Mouse (Mus musculus) lung, embryonic 14.5 days (tissue): ENCODE results near the gene Evi5. TPM values are rescaled to one million over a fixed set of nuclear protein-coding genes. Genes with fewer than 3 reads are reported as not detected.

ENCODE experiments used
- ATAC-seq: fragments of 200-750 bp; cut with Nextera tagmentation; 2 replicates; pipeline ENCODE4 v1.8.0; 2017; ENCODE audit warnings: mild to moderate bottlenecking, moderate TSS enrichment, moderate library complexity; ENCODE audit not compliant: insufficient read depth
- DNase-seq: peaks from one replicate; pipeline ENCODE4 v3.0.0-alpha.2; 2015
- H3K27ac ChIP-seq: fragments of 300-500 bp; sonication (generic); 2 replicates; pipeline ENCODE4 v1.5.1; 2014; ENCODE audit warnings: low read depth, mild to moderate bottlenecking, moderate library complexity
- H3K27me3 ChIP-seq: fragments of 300-500 bp; sonication (generic); 2 replicates; pipeline ENCODE4 v1.6.1; 2014; ENCODE audit warnings: low read length, control low read depth; ENCODE audit not compliant: insufficient read depth
- H3K36me3 ChIP-seq: fragments of 300-500 bp; sonication (generic); 2 replicates; pipeline ENCODE4 v1.6.1; 2014; ENCODE audit warnings: control low read depth; ENCODE audit not compliant: insufficient read depth
- H3K4me1 ChIP-seq: fragments of 300-500 bp; sonication (generic); 2 replicates; pipeline ENCODE4 v1.6.1; 2014; ENCODE audit warnings: antibody characterized with exemption, control low read depth; ENCODE audit not compliant: insufficient read depth
- H3K4me2 ChIP-seq: fragments of 300-500 bp; sonication (generic); 2 replicates; pipeline ENCODE4 v1.6.1; 2014; ENCODE audit warnings: mild to moderate bottlenecking
- H3K4me3 ChIP-seq: fragments of 300-500 bp; sonication (generic); 2 replicates; pipeline ENCODE4 v1.5.1; 2014; ENCODE audit warnings: low read depth, low read length
- H3K9ac ChIP-seq: fragments of 300-500 bp; sonication (generic); 2 replicates; pipeline ENCODE4 v1.6.1; 2014
- H3K9me3 ChIP-seq: fragments of 300-500 bp; sonication (generic); 2 replicates; pipeline ENCODE4 v1.6.1; 2016; ENCODE audit warnings: low read depth, low read length, control low read depth
- CTCF ChIP-seq: IDR thresholded peaks from 2 replicates; pipeline ENCODE4 v1.5.1; 2016; ENCODE audit warnings: antibody characterized with exemption, low read depth
- WGBS: fragments of 180-500 bp; shearing (Covaris S2); extraction: QIAGEN DNeasy Blood & Tissue Kit; methylation state at CpG from one replicate; pipeline ENCODE4 v1.1.7; 2014; 5-methylcytosine and 5-hydroxymethylcytosine counted together
- polyA plus RNA-seq: library from polyadenylated mRNA; unstranded; fragments of >200 nt; fragmentation: Nextera tagmentation; extraction: Ambion mirVana; gene quantifications from 2 replicates; pipeline ENCODE4 v1.2.1, GENCODE M21; 2014

Gene Evi5
- polyA plus RNA-seq, 1 experiment from 2014 or later, result 60.7 TPM

GRCm38 (mm10) chr5:107802621-107803020, 72.3 kb downstream of the Evi5 start:
- peaks cover 10% of the 10 kb centered on the region for H3K36me3 ChIP-seq
- ATAC-seq (no peak), DNase-seq (no peak)
- no peak overlapping the region for H3K27ac ChIP-seq
- no peak for TF ChIP-seq CTCF
- no peak overlapping the region for H3K4me3 ChIP-seq
- H3K4me1 ChIP-seq, result no peaks in the 10 kb centered on the region
- no peaks in the 10 kb centered on the region for H3K27me3 ChIP-seq
- H3K4me2 ChIP-seq, result no peak overlapping the region
- H3K9ac ChIP-seq, result no peak overlapping the region
- no peaks in the 10 kb centered on the region for H3K9me3 ChIP-seq

- H3K9ac ChIP-seq, result no peak overlapping the region
- H3K27ac ChIP-seq, result no peak overlapping the region
- TF ChIP-seq CTCF, result no peak
- no peaks in the 10 kb centered on the region for H3K4me1 ChIP-seq
- DNase-seq (no peak), ATAC-seq (no peak)
- H3K36me3 ChIP-seq, result peaks cover 20% of the 10 kb centered on the region
- H3K27me3 ChIP-seq, result no peaks in the 10 kb centered on the region
- H3K4me3 ChIP-seq, result no peak overlapping the region
- H3K4me2 ChIP-seq, result no peak overlapping the region
- WGBS, result 81% methylated on average over 2 of the region's 2 CpGs
- no peaks in the 10 kb centered on the region for H3K9me3 ChIP-seq
Observed at GRCm38 (mm10) chr5:107801234-107801633, 73.7 kb downstream of the Evi5 start.

GRCm38 (mm10) chr5:107798290-107798689, 76.6 kb downstream of the Evi5 start:
- Histone ChIP-seq H3K36me3 (peaks cover 27% of the 10 kb centered on the region), H3K9me3 (no peaks in the 10 kb centered on the region), H3K9ac (no peak overlapping the region), H3K4me2 (no peak overlapping the region), H3K27me3 (no peaks in the 10 kb centered on the region), H3K4me1 (0 out of 2 replicates have a peak, but pooled peaks cover 2% of the 10 kb centered on the region), H3K4me3 (no peak overlapping the region), H3K27ac (no peak overlapping the region)
- TF ChIP-seq CTCF, result no peak
- ATAC-seq (no peak), DNase-seq (no peak)
- WGBS, result 89% methylated on average over 6 of the region's 6 CpGs

GRCm38 (mm10) chr5:107793927-107794326, 81.0 kb downstream of the Evi5 start:
- no peak overlapping the region for H3K9ac ChIP-seq
- 0 out of 2 replicates have a peak, but pooled peaks cover 2% of the 10 kb centered on the region for H3K4me1 ChIP-seq
- TF ChIP-seq CTCF, result peak; percentile 55
- ATAC-seq (no peak; the same call in 1 of the 2 replicates), DNase-seq (peak; percentile 62)
- H3K27ac ChIP-seq, result no peak overlapping the region
- no peaks in the 10 kb centered on the region for H3K9me3 ChIP-seq
- H3K36me3 ChIP-seq, result peaks cover 22% of the 10 kb centered on the region
- H3K4me2 ChIP-seq, result no peak overlapping the region
- no peak overlapping the region for H3K4me3 ChIP-seq
- H3K27me3 ChIP-seq, result no peaks in the 10 kb centered on the region
- WGBS, result 17% methylated on average over 2 of the region's 2 CpGs

- no peak overlapping the region for H3K4me2 ChIP-seq
- ATAC-seq (peak; percentile 86; the same call in 1 of the 2 replicates), DNase-seq (peak; percentile 73)
- no peak for TF ChIP-seq CTCF
- 12% methylated on average over 3 of the region's 3 CpGs for WGBS
- H3K36me3 ChIP-seq, result peaks cover 22% of the 10 kb centered on the region
- no peaks in the 10 kb centered on the region for H3K9me3 ChIP-seq
- H3K4me1 ChIP-seq, result 0 out of 2 replicates have a peak, but pooled peaks cover 2% of the 10 kb centered on the region
- H3K27ac ChIP-seq, result no peak overlapping the region
- H3K27me3 ChIP-seq, result no peaks in the 10 kb centered on the region
- no peak overlapping the region for H3K9ac ChIP-seq
- no peak overlapping the region for H3K4me3 ChIP-seq
Observed at GRCm38 (mm10) chr5:107793258-107793657, 81.6 kb downstream of the Evi5 start.

- 95% methylated on average over 3 of the region's 3 CpGs for WGBS
- TF ChIP-seq CTCF, result no peak
- H3K4me1 ChIP-seq, result 0 out of 2 replicates have a peak, but pooled peaks cover 2% of the 10 kb centered on the region
- H3K36me3 ChIP-seq, result peaks cover 21% of the 10 kb centered on the region
- H3K4me2 ChIP-seq, result no peak overlapping the region
- no peaks in the 10 kb centered on the region for H3K27me3 ChIP-seq
- H3K9me3 ChIP-seq, result no peaks in the 10 kb centered on the region
- no peak overlapping the region for H3K27ac ChIP-seq
- DNase-seq (no peak), ATAC-seq (no peak)
- H3K4me3 ChIP-seq, result no peak overlapping the region
- H3K9ac ChIP-seq, result no peak overlapping the region
Observed at GRCm38 (mm10) chr5:107792516-107792915, 82.4 kb downstream of the Evi5 start.

- ATAC-seq (no peak), DNase-seq (no peak)
- Histone ChIP-seq H3K9me3 (no peaks in the 10 kb centered on the region), H3K9ac (no peak overlapping the region), H3K27ac (no peak overlapping the region), H3K27me3 (no peaks in the 10 kb centered on the region), H3K4me1 (0 out of 2 replicates have a peak, but pooled peaks cover 2% of the 10 kb centered on the region), H3K36me3 (peaks cover 18% of the 10 kb centered on the region; the same call in 1 of the 2 replicates), H3K4me2 (no peak overlapping the region), H3K4me3 (no peak overlapping the region)
- TF ChIP-seq CTCF, result no peak
- 82% methylated on average over 2 of the region's 2 CpGs for WGBS
Observed at GRCm38 (mm10) chr5:107791966-107792365, 82.9 kb downstream of the Evi5 start.

- H3K9ac ChIP-seq, result no peak overlapping the region
- ATAC-seq (no peak), DNase-seq (peak; percentile 69)
- H3K4me2 ChIP-seq, result no peak overlapping the region
- H3K4me1 ChIP-seq, result 0 out of 2 replicates have a peak, but pooled peaks cover 2% of the 10 kb centered on the region
- H3K9me3 ChIP-seq, result no peaks in the 10 kb centered on the region
- H3K27me3 ChIP-seq, result no peaks in the 10 kb centered on the region
- no peak overlapping the region for H3K27ac ChIP-seq
- TF ChIP-seq CTCF, result peak; percentile 63
- 68% methylated on average over 5 of the region's 5 CpGs for WGBS
- H3K4me3 ChIP-seq, result no peak overlapping the region
- H3K36me3 ChIP-seq, result 0 out of 2 replicates have a peak, but pooled peaks cover 12% of the 10 kb centered on the region
Observed at GRCm38 (mm10) chr5:107789492-107789891, 85.4 kb downstream of the Evi5 start.
